Mouse (Mus musculus) embryonic fibroblast, embryonic 13.5 days (primary cell): ENCODE measurements around the gene Dnmt3l.

Source experiments
- CTCF ChIP-seq: IDR thresholded peaks from 2 replicates; pipeline ENCODE4 v1.5.1; 2011; ENCODE audit warnings: mild to moderate bottlenecking, control low read depth, low read length, moderate library complexity, borderline replicate concordance; ENCODE audit not compliant: insufficient read depth
- POLR2A ChIP-seq: IDR thresholded peaks from 2 replicates; pipeline ENCODE4 v1.6.1; 2011; ENCODE audit warnings: low read depth, mild to moderate bottlenecking, control low read depth, low read length, moderate library complexity

DNA sequence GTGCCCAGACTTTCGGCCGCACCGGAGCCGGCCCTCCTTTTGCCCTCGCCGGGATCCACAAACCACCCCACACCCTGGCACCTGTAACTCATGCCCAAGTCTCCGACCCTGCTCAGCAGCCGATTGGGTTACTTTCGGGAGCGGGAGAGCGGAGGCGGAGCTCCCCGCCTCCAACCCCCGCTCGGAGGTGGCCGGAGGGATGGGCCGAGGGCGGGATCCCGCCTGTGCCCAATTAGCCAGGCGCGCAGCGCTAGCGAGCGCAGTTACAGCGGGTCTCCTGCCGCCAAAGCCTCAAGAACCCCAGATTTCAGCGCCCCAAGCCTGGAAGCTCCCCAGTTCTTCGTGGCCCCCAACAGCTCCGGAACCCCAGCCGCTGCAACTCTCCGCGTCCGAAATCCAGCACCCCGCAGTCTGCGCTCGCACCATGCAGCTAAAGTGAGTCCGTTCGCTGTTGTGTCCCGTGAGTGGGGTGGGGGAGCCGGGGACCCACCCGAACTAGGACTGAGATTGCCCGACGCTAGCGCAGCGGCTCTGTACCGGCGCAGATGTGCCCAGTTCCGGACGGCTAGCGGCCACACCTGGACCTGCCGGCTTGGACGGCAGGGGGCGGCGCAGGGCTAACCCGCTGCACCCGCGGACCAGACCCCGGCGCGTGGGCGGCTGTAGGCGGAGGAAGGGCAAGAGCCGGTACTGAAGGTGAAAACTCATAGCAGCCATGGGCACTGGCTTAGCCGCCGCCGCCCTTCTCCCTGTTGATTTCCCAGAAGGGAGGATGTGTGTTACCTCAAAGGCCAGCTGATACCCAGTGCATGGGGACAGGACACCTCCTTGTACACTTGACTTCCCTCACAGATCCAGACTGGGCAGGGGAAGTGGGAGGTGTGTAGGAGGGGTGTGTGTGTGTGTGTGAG lies 27.6 kb downstream of the Dnmt3l start, which contains the start of gene Icosl:
- TF ChIP-seq CTCF (no peak), POLR2A (no peak)
